Mouse (Mus musculus): Measurements from ENCODE around the gene Mrfap1.

Mrfap1 gene

DNA sequence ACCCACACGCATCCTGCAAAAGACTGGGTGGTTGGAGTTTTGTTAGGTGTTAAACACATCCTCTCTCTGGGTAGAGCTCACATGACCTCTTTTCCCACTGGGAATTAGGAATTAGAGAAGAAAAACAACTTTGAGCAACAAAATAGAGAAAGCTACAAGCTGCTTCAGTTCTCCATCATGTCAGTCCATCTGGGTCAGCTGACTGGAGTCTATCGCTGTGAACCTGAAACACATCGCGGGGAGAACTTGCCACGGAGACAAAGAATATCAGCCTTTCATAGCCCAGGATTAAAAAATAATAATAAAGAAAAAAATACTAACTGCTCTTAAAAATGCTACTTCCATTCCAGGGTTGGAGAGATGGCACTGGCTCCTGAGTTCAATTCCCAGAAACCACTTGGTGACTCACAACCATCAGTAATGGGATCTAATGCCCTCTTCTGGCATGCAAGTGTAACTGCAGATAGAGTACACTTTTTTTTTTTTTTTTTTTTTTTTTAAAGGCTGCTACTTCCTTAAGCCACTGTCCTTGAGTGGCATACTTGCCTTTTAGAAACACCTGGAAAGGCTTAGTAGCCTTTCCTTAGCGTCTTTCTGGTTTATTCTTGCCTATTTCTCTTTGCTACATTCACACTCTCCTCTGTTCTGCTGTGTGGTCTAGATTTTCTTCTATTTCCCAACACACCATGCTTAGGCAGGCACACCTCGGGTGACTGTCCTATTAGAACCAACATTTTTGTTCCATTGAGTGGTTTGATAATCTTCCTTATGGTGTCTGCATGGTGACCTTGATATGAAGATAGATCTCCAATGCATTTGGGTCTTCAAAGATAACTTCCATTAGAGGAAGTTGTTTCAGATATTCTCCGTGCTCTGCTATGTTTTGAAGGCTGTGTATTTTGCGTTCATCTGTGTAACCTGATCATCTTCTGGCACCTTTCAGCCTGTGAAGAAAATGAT is 46.2 kb downstream of the Mrfap1 start:
- no peak for TF ChIP-seq GATA4 (IDR thresholded peaks at IDR 0.05; ENCODE audit: insufficient replicate concordance, low read length)

GRCm38 (mm10) chr5:36748536-36749061 is 48.0 kb downstream of the Mrfap1 start, which contains the start of gene Bloc1s4:
Gene Bloc1s4 (minus strand): TSS chr5:36748650.
- peak; percentile 27; the same call in 1 of the 2 replicates for TF ChIP-seq GATA4 (IDR thresholded peaks at IDR 0.05; ENCODE audit: insufficient replicate concordance, low read length)

DNA sequence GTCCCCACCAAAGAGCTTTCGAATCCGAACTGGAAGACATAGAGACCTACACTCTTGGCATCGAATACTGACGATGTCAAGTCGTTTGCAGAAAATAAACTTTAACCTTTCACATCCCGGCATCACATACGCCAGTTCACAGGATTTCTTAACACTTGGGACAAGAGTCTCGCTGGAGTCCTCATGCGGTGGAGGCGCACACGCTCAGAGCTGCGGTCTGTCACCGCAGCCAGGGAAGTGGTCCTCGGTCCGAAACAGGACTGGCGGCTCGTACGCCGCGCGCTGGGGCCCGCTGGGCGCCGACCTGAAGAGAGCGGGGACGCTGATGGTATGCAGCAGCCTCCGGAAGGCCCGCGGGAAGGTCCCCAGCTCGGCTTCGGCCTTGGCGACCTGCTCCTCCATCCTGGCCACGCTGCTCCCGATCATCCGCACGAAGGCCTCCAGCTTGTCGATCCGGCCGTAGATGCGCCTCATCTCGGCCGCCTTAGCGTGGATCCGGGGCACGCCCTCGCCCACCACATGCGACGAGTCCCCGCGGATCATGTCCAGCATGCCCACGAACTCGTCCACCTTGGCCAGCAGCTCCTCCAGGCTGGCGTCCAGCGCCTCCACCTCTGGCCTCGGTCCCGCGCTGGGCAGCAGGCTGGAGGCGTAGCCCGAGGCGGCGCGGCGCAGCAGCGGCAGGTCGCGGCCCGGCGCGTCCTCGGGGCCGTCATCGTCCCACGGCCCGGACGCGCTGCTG is 48.6 kb downstream of the Mrfap1 start:
- TF ChIP-seq GATA4 (IDR thresholded peaks at IDR 0.05; ENCODE audit: insufficient replicate concordance, low read length), result no peak

DNA sequence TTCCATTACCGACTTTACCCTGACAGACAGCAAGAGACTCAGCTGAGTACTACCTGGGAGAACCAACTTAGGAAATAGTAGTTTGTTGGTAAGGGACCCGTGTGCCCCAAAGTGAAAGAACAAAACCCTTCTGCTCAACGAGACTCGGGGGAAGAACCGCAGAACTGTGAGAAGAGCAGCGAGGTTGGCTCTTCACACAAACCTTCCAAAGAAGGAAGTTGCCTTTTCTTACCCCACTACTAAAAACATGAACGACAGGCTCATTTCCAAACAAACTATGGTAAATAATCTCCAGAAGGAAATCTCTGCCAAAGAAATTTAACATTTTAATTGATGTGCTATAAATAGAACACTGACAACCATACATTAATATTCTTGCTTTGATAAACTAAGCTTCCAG is 49.5 kb downstream of the Mrfap1 start:
- TF ChIP-seq GATA4 (IDR thresholded peaks at IDR 0.05; ENCODE audit: insufficient replicate concordance, low read length), result no peak

All from liver, adult (tissue).